Mouse (Mus musculus) intestine, embryonic 16.5 days (tissue): Measurements from ENCODE around the gene Tas2r110. TPM values are rescaled to one million over a fixed set of nuclear protein-coding genes. Genes with fewer than 3 reads are reported as not detected.

Experiments used
- ATAC-seq: fragments of 200-750 bp; cut with Nextera tagmentation; 2 replicates; pipeline ENCODE4 v1.8.0; 2017; ENCODE audit warnings: moderate TSS enrichment, moderate library complexity
- H3K27ac ChIP-seq: fragments of 300-500 bp; sonication (generic); 2 replicates; pipeline ENCODE4 v1.5.1; 2014; ENCODE audit warnings: mild to moderate bottlenecking, low read length
- H3K27me3 ChIP-seq: fragments of 300-500 bp; sonication (generic); replicated peaks from 2 replicates; pipeline ENCODE4 v1.6.1; 2014; ENCODE audit warnings: low read length, control low read depth, mixed read lengths; ENCODE audit not compliant: control insufficient read depth, insufficient read depth
- H3K36me3 ChIP-seq: fragments of 300-500 bp; sonication (generic); 2 replicates; pipeline ENCODE4 v1.6.1; 2014; ENCODE audit warnings: low read length, control low read depth; ENCODE audit not compliant: control insufficient read depth, insufficient read depth
- H3K4me1 ChIP-seq: fragments of 300-500 bp; sonication (generic); 2 replicates; pipeline ENCODE4 v1.6.1; 2014; ENCODE audit warnings: low read length, control low read depth, mixed read lengths; ENCODE audit not compliant: control insufficient read depth, insufficient read depth
- H3K4me2 ChIP-seq: fragments of 300-500 bp; sonication (generic); 2 replicates; pipeline ENCODE4 v1.6.1; 2014; ENCODE audit warnings: low read depth, low read length, control low read depth
- H3K4me3 ChIP-seq: fragments of 300-500 bp; sonication (generic); 2 replicates; pipeline ENCODE4 v1.5.1; 2014; ENCODE audit warnings: mild to moderate bottlenecking, low read length
- H3K9ac ChIP-seq: fragments of 300-500 bp; sonication (generic); 2 replicates; pipeline ENCODE4 v1.6.1; 2014; ENCODE audit warnings: low read depth, low read length
- H3K9me3 ChIP-seq: fragments of 300-500 bp; sonication (generic); 2 replicates; pipeline ENCODE4 v1.6.1; 2016; ENCODE audit warnings: low read length, control low read depth; ENCODE audit not compliant: control insufficient read depth
- WGBS: fragments of 180-500 bp; shearing (Covaris S2); extraction: QIAGEN DNeasy Blood & Tissue Kit; methylation state at CpG from one replicate; pipeline ENCODE4 v1.1.7; 2014; 5-methylcytosine and 5-hydroxymethylcytosine counted together
- polyA plus RNA-seq: library from polyadenylated mRNA; unstranded; fragments of >200 nt; fragmentation: Nextera tagmentation; extraction: Ambion mirVana; gene quantifications from 2 replicates; pipeline ENCODE4 v1.2.1, GENCODE M21; 2015

Gene Tas2r110
- not detected in 2 replicates for polyA plus RNA-seq

DNA sequence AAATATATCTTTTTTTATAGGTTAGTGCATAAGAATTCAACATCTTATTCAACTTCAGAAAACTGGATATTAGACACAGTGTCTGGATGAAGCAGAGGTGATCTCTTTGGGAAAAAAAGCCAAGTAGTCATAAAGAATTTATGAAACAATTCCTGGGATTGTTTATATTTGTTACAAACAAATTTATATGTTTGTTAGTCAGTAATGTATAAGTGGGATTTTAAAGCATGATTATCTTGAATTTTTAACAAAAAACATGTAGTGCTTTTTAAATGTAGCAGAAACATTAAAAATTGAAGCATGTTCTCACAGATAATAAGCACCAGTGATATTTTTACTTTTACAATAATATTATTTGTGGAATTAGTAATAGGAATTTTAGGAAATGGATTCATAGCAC lies at the start of gene Tas2r110:
TSS of gene Tas2r110 (plus strand) at position 301 of the 400 bp plus-strand sequence.
- ATAC-seq, result no peak
- no peak within 1 kb of the TSS for H3K4me2 ChIP-seq
- H3K4me1 ChIP-seq, result no peaks in the 10 kb centered on the region
- no peaks in the 10 kb centered on the region for H3K27me3 ChIP-seq
- H3K27ac ChIP-seq, result no peak within 1 kb of the TSS
- no peaks in the 10 kb centered on the region for H3K9me3 ChIP-seq
- no peak within 1 kb of the TSS for H3K9ac ChIP-seq
- H3K36me3 ChIP-seq, result no peaks in the 10 kb centered on the region
- H3K4me3 ChIP-seq, result no peak within 1 kb of the TSS

DNA sequence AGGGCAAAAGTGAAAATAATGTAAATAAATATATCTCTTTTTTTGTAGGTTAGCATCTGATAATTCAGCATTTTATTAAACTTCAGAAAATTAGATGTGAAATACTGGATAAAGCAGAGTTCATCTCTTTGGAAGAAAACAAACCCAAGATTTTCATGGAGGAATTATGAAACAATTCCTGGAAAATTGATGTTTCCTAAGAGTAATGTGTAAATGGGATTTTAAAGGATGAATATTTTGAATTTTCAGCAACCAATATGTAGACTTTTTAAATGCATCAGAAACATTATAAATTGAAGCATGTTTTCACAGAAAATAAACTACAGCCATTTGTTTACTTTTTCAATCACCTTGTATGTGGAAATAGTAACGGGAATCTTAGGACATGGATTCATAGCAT lies 21.0 kb upstream of the Tas2r110 start, which contains the start of gene Tas2r123:
TSS of gene Tas2r123 (plus strand) at position 301 of the 400 bp plus-strand sequence.
- ATAC-seq, result no peak
- Histone ChIP-seq H3K4me3 (no peak within 1 kb of the TSS), H3K4me1 (no peaks in the 10 kb centered on the region), H3K27ac (no peak within 1 kb of the TSS), H3K9me3 (no peaks in the 10 kb centered on the region), H3K4me2 (no peak within 1 kb of the TSS), H3K9ac (no peak within 1 kb of the TSS), H3K36me3 (no peaks in the 10 kb centered on the region), H3K27me3 (no peaks in the 10 kb centered on the region)
- 74% methylated on average over 1 of the region's 1 CpGs for WGBS

DNA sequence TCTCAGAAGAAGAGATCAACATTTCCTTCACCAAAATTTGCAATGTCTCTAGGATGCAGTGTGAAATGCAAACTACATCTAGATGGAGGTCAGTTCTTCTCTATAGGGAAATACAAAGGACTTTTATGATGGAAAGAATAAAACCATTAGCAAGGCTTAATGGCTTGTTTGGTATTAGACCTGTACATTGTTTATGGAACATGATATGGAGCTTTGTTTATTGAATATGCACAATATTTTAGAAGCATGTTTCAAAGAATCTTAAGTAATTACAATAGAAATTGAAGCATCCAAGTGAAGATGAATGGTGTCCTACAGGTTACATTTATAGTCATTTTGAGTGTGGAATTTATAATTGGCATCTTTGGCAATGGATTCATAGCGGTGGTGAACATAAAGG lies 12.7 kb upstream of the Tas2r110 start, which contains the start of gene Tas2r116:
TSS of gene Tas2r116 (plus strand) at position 301 of the 400 bp plus-strand sequence.
- H3K4me1 ChIP-seq, result no peaks in the 10 kb centered on the region
- H3K4me3 ChIP-seq, result no peak within 1 kb of the TSS
- H3K27me3 ChIP-seq, result no peaks in the 10 kb centered on the region
- H3K4me2 ChIP-seq, result no peak within 1 kb of the TSS
- no peaks in the 10 kb centered on the region for H3K36me3 ChIP-seq
- no peak for ATAC-seq
- H3K9ac ChIP-seq, result no peak within 1 kb of the TSS
- no peaks in the 10 kb centered on the region for H3K9me3 ChIP-seq
- 75% methylated on average over 1 of the region's 1 CpGs for WGBS
- no peak within 1 kb of the TSS for H3K27ac ChIP-seq

DNA sequence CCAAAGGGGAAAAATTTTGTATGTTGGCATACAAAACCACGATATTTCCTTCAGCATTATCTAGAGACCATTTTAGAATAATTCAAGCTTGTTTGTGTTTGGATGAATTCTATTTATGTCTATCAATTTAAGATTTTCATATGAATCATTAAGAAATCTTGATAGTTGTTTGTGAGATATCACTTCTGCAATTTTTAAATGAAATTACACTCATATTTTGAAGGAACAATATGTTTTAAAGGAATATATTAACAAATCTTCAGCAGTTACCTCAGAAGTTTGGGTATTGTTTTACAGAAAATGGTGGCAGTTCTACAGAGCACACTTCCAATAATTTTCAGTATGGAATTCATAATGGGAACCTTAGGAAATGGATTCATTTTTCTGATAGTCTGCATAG lies 24.9 kb downstream of the Tas2r110 start, which contains the start of gene Tas2r113:
TSS of gene Tas2r113 (plus strand) at position 301 of the 400 bp plus-strand sequence.
- no peak within 1 kb of the TSS for H3K27ac ChIP-seq
- H3K27me3 ChIP-seq, result no peaks in the 10 kb centered on the region
- no peak for ATAC-seq
- H3K4me3 ChIP-seq, result no peak within 1 kb of the TSS
- H3K4me1 ChIP-seq, result no peaks in the 10 kb centered on the region
- H3K4me2 ChIP-seq, result no peak within 1 kb of the TSS
- WGBS, result 72% methylated on average over 1 of the region's 1 CpGs
- no peaks in the 10 kb centered on the region for H3K9me3 ChIP-seq
- no peaks in the 10 kb centered on the region for H3K36me3 ChIP-seq
- no peak within 1 kb of the TSS for H3K9ac ChIP-seq

DNA sequence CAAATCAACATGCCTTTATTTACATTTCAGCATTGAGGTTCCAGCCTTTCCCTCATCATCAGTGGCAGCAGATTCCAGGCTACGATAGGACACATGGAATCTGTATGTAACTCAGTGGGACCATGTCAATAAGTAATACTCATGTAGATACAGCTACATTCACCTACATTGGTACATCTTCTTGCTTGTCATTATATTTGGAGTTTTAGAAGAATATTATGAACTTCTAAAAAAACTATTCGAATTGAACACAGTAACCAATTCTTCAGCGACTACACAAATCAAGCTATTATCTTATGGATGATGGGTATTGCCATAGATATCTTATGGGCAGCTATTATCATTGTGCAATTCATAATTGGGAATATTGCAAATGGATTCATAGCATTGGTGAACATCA lies 41.5 kb downstream of the Tas2r110 start, which contains the start of gene Tas2r125:
TSS of gene Tas2r125 (plus strand) at position 301 of the 400 bp plus-strand sequence.
- no peaks in the 10 kb centered on the region for H3K27me3 ChIP-seq
- H3K4me1 ChIP-seq, result no peaks in the 10 kb centered on the region
- no peak within 1 kb of the TSS for H3K4me2 ChIP-seq
- no peak for ATAC-seq
- WGBS, result 81% methylated on average over 3 of the region's 3 CpGs
- H3K36me3 ChIP-seq, result no peaks in the 10 kb centered on the region
- no peak within 1 kb of the TSS for H3K4me3 ChIP-seq
- H3K9ac ChIP-seq, result no peak within 1 kb of the TSS
- no peak within 1 kb of the TSS for H3K27ac ChIP-seq
- H3K9me3 ChIP-seq, result no peaks in the 10 kb centered on the region

Other genes with a start within 250 kb of the Tas2r110 start
- not detected in 2 replicates for gene A630073D07Rik, start 216.5 kb upstream of the Tas2r110 start, polyA plus RNA-seq
- gene Tas2r120, start 211.1 kb upstream of the Tas2r110 start, polyA plus RNA-seq, result not detected in 2 replicates
- gene Tas2r121, start 167.0 kb upstream of the Tas2r110 start, polyA plus RNA-seq, result not detected in 2 replicates
- not detected in 2 replicates for gene Tas2r122, start 156.1 kb upstream of the Tas2r110 start, polyA plus RNA-seq
- not detected in 2 replicates for gene Tas2r115, start 130.0 kb upstream of the Tas2r110 start, polyA plus RNA-seq
- not detected in 2 replicates for gene Tas2r124, start 113.3 kb upstream of the Tas2r110 start, polyA plus RNA-seq
- not detected in 2 replicates for gene Tas2r102, start 105.9 kb upstream of the Tas2r110 start, polyA plus RNA-seq
- gene Tas2r136, start 89.8 kb upstream of the Tas2r110 start, polyA plus RNA-seq, result not detected in 2 replicates
- gene Tas2r117, start 65.2 kb upstream of the Tas2r110 start, polyA plus RNA-seq, result not detected in 2 replicates
- not detected in 2 replicates for gene Tas2r123, start 20.9 kb upstream of the Tas2r110 start, polyA plus RNA-seq
- gene Tas2r116, start 12.6 kb upstream of the Tas2r110 start, polyA plus RNA-seq, result not detected in 2 replicates
- gene Tas2r113, start 25.0 kb downstream of the Tas2r110 start, polyA plus RNA-seq, result not detected in 2 replicates
- not detected in 2 replicates for gene Tas2r125, start 41.6 kb downstream of the Tas2r110 start, polyA plus RNA-seq
- gene Tas2r129, start 83.1 kb downstream of the Tas2r110 start, polyA plus RNA-seq, result not detected in 2 replicates
- gene Tas2r131, start 89.9 kb downstream of the Tas2r110 start, polyA plus RNA-seq, result not detected in 2 replicates
- gene Tas2r109, start 113.0 kb downstream of the Tas2r110 start, polyA plus RNA-seq, result not detected in 2 replicates
- not detected in 2 replicates for gene Tas2r103, start 169.1 kb downstream of the Tas2r110 start, polyA plus RNA-seq
- not detected in 2 replicates for gene Tas2r140, start 187.8 kb downstream of the Tas2r110 start, polyA plus RNA-seq
- 71.6 and 76.4 TPM in 2 replicates for gene Smim10l1, start 236.9 kb downstream of the Tas2r110 start, polyA plus RNA-seq